Mouse (Mus musculus) C2C12 (cell line): ENCODE measurements around the gene Dysf.

Experiments
- CEBPB ChIP-seq: IDR thresholded peaks from one replicate; pipeline ENCODE4 v1.6.1; 2011; ENCODE audit warnings: low read depth, mild to moderate bottlenecking, control low read depth, moderate library complexity
- CTCF ChIP-seq: IDR thresholded peaks from one replicate; pipeline ENCODE4 v1.5.1; 2011; ENCODE audit not compliant: control insufficient read depth, insufficient read depth, insufficient read length
- FOSL1 ChIP-seq: IDR thresholded peaks from one replicate; pipeline ENCODE4 v1.8.0; 2011; ENCODE audit warnings: mild to moderate bottlenecking, low read length; ENCODE audit not compliant: poor library complexity, insufficient read depth, severe bottlenecking
- MAX ChIP-seq: IDR thresholded peaks from one replicate; pipeline ENCODE4 v1.6.1; 2011; ENCODE audit warnings: mild to moderate bottlenecking, control low read depth
- MYOD1 ChIP-seq: IDR thresholded peaks from one replicate; pipeline ENCODE4 v1.6.1; 2011; ENCODE audit warnings: low read depth; ENCODE audit not compliant: control insufficient read depth, insufficient read length
- MYOG ChIP-seq: IDR thresholded peaks from one replicate; pipeline ENCODE4 v1.6.1; 2011; ENCODE audit not compliant: control insufficient read depth, insufficient read length; ENCODE audit errors: extremely low read depth
- USF1 ChIP-seq: IDR thresholded peaks from one replicate; pipeline ENCODE4 v1.6.1; 2011; ENCODE audit warnings: low read depth, mild to moderate bottlenecking, control low read depth, moderate library complexity

GRCm38 (mm10) chr6:84102002-84102401, 93.6 kb downstream of the Dysf start:
- TF ChIP-seq USF1 (no peak), CTCF (no peak), MYOD1 (no peak), MYOG (no peak), MAX (no peak), CEBPB (no peak), FOSL1 (no peak)
